Mouse (Mus musculus) heart, embryonic 10.5 days (tissue): ENCODE measurements around the gene Cct3. TPM values are rescaled to one million over a fixed set of nuclear protein-coding genes. Genes with fewer than 3 reads are reported as not detected.
"Not testable (repeated sequence)": the region's sequence is repeated elsewhere in the genome, so short reads cannot be mapped to it uniquely, and the experiment has no call there.

ENCODE experiments used
- DNase-seq: peaks from one replicate; pipeline ENCODE4 v3.0.0-alpha.2; 2017; ENCODE audit warnings: low spot score
- H3K27ac ChIP-seq: fragments of 300-500 bp; sonication (generic); 2 replicates; pipeline ENCODE4 v1.5.1; 2016; ENCODE audit warnings: mild to moderate bottlenecking
- H3K27me3 ChIP-seq: fragments of 300-500 bp; sonication (generic); 2 replicates; pipeline ENCODE4 v1.6.1; 2016; ENCODE audit warnings: mild to moderate bottlenecking; ENCODE audit not compliant: poor library complexity, insufficient read depth, severe bottlenecking
- H3K36me3 ChIP-seq: fragments of 300-500 bp; sonication (generic); 2 replicates; pipeline ENCODE4 v1.6.1; 2016; ENCODE audit warnings: mild to moderate bottlenecking, moderate library complexity
- H3K4me1 ChIP-seq: fragments of 300-500 bp; sonication (generic); 2 replicates; pipeline ENCODE4 v1.6.1; 2016; ENCODE audit warnings: mild to moderate bottlenecking
- H3K4me3 ChIP-seq: fragments of 300-500 bp; sonication (generic); 2 replicates; pipeline ENCODE4 v1.5.1; 2016; ENCODE audit warnings: mild to moderate bottlenecking, moderate library complexity
- H3K9me3 ChIP-seq: fragments of 300-500 bp; sonication (generic); 2 replicates; pipeline ENCODE4 v1.6.1; 2016; ENCODE audit warnings: mild to moderate bottlenecking, moderate library complexity
- WGBS: fragments of 180-500 bp; shearing (Covaris S2); methylation state at CpG from one replicate; pipeline ENCODE4 v1.1.7; 2016; 5-methylcytosine and 5-hydroxymethylcytosine counted together
- polyA plus RNA-seq: library from polyadenylated mRNA; unstranded; fragments of >200 nt; fragmentation: Nextera tagmentation; extraction: Ambion mirVana; gene quantifications from 2 replicates; pipeline ENCODE4 v1.2.1, GENCODE M21; 2016

The Cct3 gene
- 626 and 718 TPM in 2 replicates for polyA plus RNA-seq

GRCm38 (mm10) chr3:88296561-88297318 is at the start of gene Cct3, which contains the start of gene Tsacc:
TSS of gene Cct3 (plus strand) at chr3:88297116.
TSS of gene Tsacc (minus strand) at chr3:88296999.
- H3K4me1 ChIP-seq = peaks cover 13% of the 10 kb centered on the region
- H3K36me3 ChIP-seq = peaks cover 33% of the 10 kb centered on the region
- no peaks in the 10 kb centered on the region for H3K9me3 ChIP-seq
- DNase-seq = peak; percentile 99
- H3K27me3 ChIP-seq = no peaks in the 10 kb centered on the region
- WGBS = under 1% methylated on average over 44 of the region's 44 CpGs
- H3K4me3 ChIP-seq = peak within 1 kb of the TSS; percentile 82
- H3K27ac ChIP-seq = peak within 1 kb of the TSS; percentile 94

GRCm38 (mm10) chr3:88247666-88248065 is 49.2 kb upstream of the Cct3 start:
- Histone ChIP-seq H3K27ac (no peak overlapping the region), H3K36me3 (no peaks in the 10 kb centered on the region), H3K4me3 (no peak overlapping the region), H3K4me1 (no peaks in the 10 kb centered on the region), H3K9me3 (no peaks in the 10 kb centered on the region), H3K27me3 (peaks cover 73% of the 10 kb centered on the region)
- 68% methylated on average over 9 of the region's 9 CpGs for WGBS
- DNase-seq = no peak

GRCm38 (mm10) chr3:88248406-88248805 is 48.5 kb upstream of the Cct3 start:
- H3K27me3 ChIP-seq = peaks cover 73% of the 10 kb centered on the region

GRCm38 (mm10) chr3:88252739-88253138 is 44.2 kb upstream of the Cct3 start:
- Histone ChIP-seq H3K27me3 (peaks cover 72% of the 10 kb centered on the region), H3K4me1 (peaks cover 11% of the 10 kb centered on the region; the same call in 1 of the 2 replicates), H3K9me3 (no peaks in the 10 kb centered on the region), H3K27ac (no peak overlapping the region), H3K4me3 (no peak overlapping the region), H3K36me3 (no peaks in the 10 kb centered on the region)
- 69% methylated on average over 6 of the region's 6 CpGs for WGBS
- DNase-seq = no peak

More at GRCm38 (mm10) chr3:88248406-88248805, 48.5 kb upstream of the Cct3 start:
- Histone ChIP-seq H3K9me3 (no peaks in the 10 kb centered on the region), H3K36me3 (no peaks in the 10 kb centered on the region), H3K4me3 (no peak overlapping the region), H3K4me1 (no peaks in the 10 kb centered on the region), H3K27ac (no peak overlapping the region)
- no peak for DNase-seq
- 74% methylated on average over 11 of the region's 11 CpGs for WGBS

- peaks cover 11% of the 10 kb centered on the region; the same call in 1 of the 2 replicates for H3K4me1 ChIP-seq
- H3K9me3 ChIP-seq = no peaks in the 10 kb centered on the region
- no peaks in the 10 kb centered on the region for H3K36me3 ChIP-seq
- peaks cover 72% of the 10 kb centered on the region for H3K27me3 ChIP-seq
- H3K4me3 ChIP-seq = peak within 1 kb of the TSS; percentile 60
- no peak for DNase-seq
- H3K27ac ChIP-seq = peak within 1 kb of the TSS; percentile 7; the same call in 1 of the 2 replicates
- 1% methylated on average over 34 of the region's 34 CpGs for WGBS
These were observed 42.5 kb upstream of the Cct3 start, which contains the start of gene Rhbg for GRCm38 (mm10) chr3:88254268-88254926. TSS of gene Rhbg (minus strand) at chr3:88254709.

GRCm38 (mm10) chr3:88255950-88256349 is 41.0 kb upstream of the Cct3 start:
- Histone ChIP-seq H3K27ac (no peak overlapping the region), H3K27me3 (peaks cover 72% of the 10 kb centered on the region), H3K4me1 (peaks cover 11% of the 10 kb centered on the region; the same call in 1 of the 2 replicates), H3K9me3 (no peaks in the 10 kb centered on the region), H3K4me3 (no peak overlapping the region), H3K36me3 (no peaks in the 10 kb centered on the region)
- WGBS = 59% methylated on average over 6 of the region's 6 CpGs
- DNase-seq = no peak

GRCm38 (mm10) chr3:88256382-88256781 is 40.5 kb upstream of the Cct3 start:
- Histone ChIP-seq H3K9me3 (no peaks in the 10 kb centered on the region), H3K4me1 (peaks cover 11% of the 10 kb centered on the region; the same call in 1 of the 2 replicates), H3K36me3 (no peaks in the 10 kb centered on the region), H3K27ac (no peak overlapping the region), H3K4me3 (no peak overlapping the region), H3K27me3 (peaks cover 72% of the 10 kb centered on the region)
- no peak for DNase-seq
- WGBS = 58% methylated on average over 7 of the region's 7 CpGs

- H3K36me3 ChIP-seq = no peaks in the 10 kb centered on the region
- no peak overlapping the region for H3K27ac ChIP-seq
- 77% methylated on average over 3 of the region's 3 CpGs for WGBS
- DNase-seq = no peak
- no peaks in the 10 kb centered on the region for H3K9me3 ChIP-seq
- peaks cover 17% of the 10 kb centered on the region for H3K27me3 ChIP-seq
- H3K4me1 ChIP-seq = no peaks in the 10 kb centered on the region
- H3K4me3 ChIP-seq = no peak overlapping the region
These were observed 34.6 kb upstream of the Cct3 start for GRCm38 (mm10) chr3:88262346-88262745.

GRCm38 (mm10) chr3:88268014-88268413 is 28.9 kb upstream of the Cct3 start:
- WGBS = 63% methylated on average over 6 of the region's 6 CpGs
- H3K36me3 ChIP-seq = not testable (repeated sequence)

GRCm38 (mm10) chr3:88268991-88269390 is 27.9 kb upstream of the Cct3 start:
- Histone ChIP-seq H3K27me3 (no peaks in the 10 kb centered on the region), H3K36me3 (no peaks in the 10 kb centered on the region)
- WGBS = 82% methylated on average over 5 of the region's 5 CpGs

More at GRCm38 (mm10) chr3:88268014-88268413, 28.9 kb upstream of the Cct3 start:
- H3K27me3 ChIP-seq, H3K9me3 ChIP-seq, H3K27ac ChIP-seq, H3K4me1 ChIP-seq, H3K4me3 ChIP-seq, DNase-seq: not testable (repeated sequence)

GRCm38 (mm10) chr3:88271298-88271697 is 25.6 kb upstream of the Cct3 start:
- H3K27ac ChIP-seq, H3K27me3 ChIP-seq, H3K9me3 ChIP-seq, H3K4me3 ChIP-seq, H3K36me3 ChIP-seq, DNase-seq, H3K4me1 ChIP-seq: not testable (repeated sequence)
- WGBS = 84% methylated on average over 2 of the region's 2 CpGs

More at GRCm38 (mm10) chr3:88268991-88269390, 27.9 kb upstream of the Cct3 start:
- H3K4me1 ChIP-seq = no peaks in the 10 kb centered on the region
- no peak for DNase-seq
- H3K9me3 ChIP-seq = no peaks in the 10 kb centered on the region
- H3K4me3 ChIP-seq = no peak overlapping the region
- H3K27ac ChIP-seq = no peak overlapping the region

- Histone ChIP-seq H3K9me3 (no peaks in the 10 kb centered on the region), H3K36me3 (no peaks in the 10 kb centered on the region), H3K4me1 (no peaks in the 10 kb centered on the region), H3K27ac (no peak overlapping the region), H3K4me3 (no peak overlapping the region), H3K27me3 (no peaks in the 10 kb centered on the region)
- DNase-seq = no peak
- WGBS = 88% methylated on average over 3 of the region's 3 CpGs
These were observed 25.1 kb upstream of the Cct3 start for GRCm38 (mm10) chr3:88271859-88272258.

- no peak for DNase-seq
- no peak overlapping the region for H3K4me3 ChIP-seq
- WGBS = 82% methylated on average over 4 of the region's 4 CpGs
These were observed 22.9 kb upstream of the Cct3 start for GRCm38 (mm10) chr3:88274002-88274401.

More at GRCm38 (mm10) chr3:88274002-88274401, 22.9 kb upstream of the Cct3 start:
- Histone ChIP-seq H3K27ac (no peak overlapping the region), H3K36me3 (no peaks in the 10 kb centered on the region), H3K9me3 (no peaks in the 10 kb centered on the region), H3K27me3 (no peaks in the 10 kb centered on the region), H3K4me1 (no peaks in the 10 kb centered on the region)
